Mouse (Mus musculus) hindbrain, embryonic 10.5 days (tissue): Measurements from ENCODE around the gene Fbxl22. TPM values are rescaled to one million over a fixed set of nuclear protein-coding genes. Genes with fewer than 3 reads are reported as not detected.

Experiments
- DNase-seq: peaks from one replicate; pipeline ENCODE4 v3.0.0-alpha.2; 2017; ENCODE audit warnings: low spot score
- H3K27ac ChIP-seq: fragments of 300-500 bp; sonication (generic); 2 replicates; pipeline ENCODE4 v1.5.1; 2016; ENCODE audit warnings: mild to moderate bottlenecking, moderate library complexity
- H3K27me3 ChIP-seq: fragments of 300-500 bp; sonication (generic); 2 replicates; pipeline ENCODE4 v1.6.1; 2016; ENCODE audit warnings: mild to moderate bottlenecking; ENCODE audit not compliant: poor library complexity, insufficient read depth, severe bottlenecking
- H3K36me3 ChIP-seq: fragments of 300-500 bp; sonication (generic); 2 replicates; pipeline ENCODE4 v1.6.1; 2016; ENCODE audit warnings: mild to moderate bottlenecking, moderate library complexity
- H3K4me1 ChIP-seq: fragments of 300-500 bp; sonication (generic); replicated peaks from 2 replicates; pipeline ENCODE4 v1.6.1; 2016; ENCODE audit warnings: mild to moderate bottlenecking
- H3K4me3 ChIP-seq: fragments of 300-500 bp; sonication (generic); 2 replicates; pipeline ENCODE4 v1.5.1; 2016; ENCODE audit warnings: mild to moderate bottlenecking, moderate library complexity
- H3K9me3 ChIP-seq: fragments of 300-500 bp; sonication (generic); 2 replicates; pipeline ENCODE4 v1.6.1; 2016; ENCODE audit warnings: mild to moderate bottlenecking, moderate library complexity
- WGBS: fragments of 180-500 bp; shearing (Covaris S2); methylation state at CpG from one replicate; pipeline ENCODE4 v1.1.7; 2016; 5-methylcytosine and 5-hydroxymethylcytosine counted together
- polyA plus RNA-seq: library from polyadenylated mRNA; unstranded; fragments of >200 nt; fragmentation: Nextera tagmentation; extraction: Ambion mirVana; gene quantifications from 2 replicates; pipeline ENCODE4 v1.2.1, GENCODE M21; 2016

Fbxl22 gene
- polyA plus RNA-seq, 1 experiment from 2014 or later, result 1.5 TPM

DNA sequence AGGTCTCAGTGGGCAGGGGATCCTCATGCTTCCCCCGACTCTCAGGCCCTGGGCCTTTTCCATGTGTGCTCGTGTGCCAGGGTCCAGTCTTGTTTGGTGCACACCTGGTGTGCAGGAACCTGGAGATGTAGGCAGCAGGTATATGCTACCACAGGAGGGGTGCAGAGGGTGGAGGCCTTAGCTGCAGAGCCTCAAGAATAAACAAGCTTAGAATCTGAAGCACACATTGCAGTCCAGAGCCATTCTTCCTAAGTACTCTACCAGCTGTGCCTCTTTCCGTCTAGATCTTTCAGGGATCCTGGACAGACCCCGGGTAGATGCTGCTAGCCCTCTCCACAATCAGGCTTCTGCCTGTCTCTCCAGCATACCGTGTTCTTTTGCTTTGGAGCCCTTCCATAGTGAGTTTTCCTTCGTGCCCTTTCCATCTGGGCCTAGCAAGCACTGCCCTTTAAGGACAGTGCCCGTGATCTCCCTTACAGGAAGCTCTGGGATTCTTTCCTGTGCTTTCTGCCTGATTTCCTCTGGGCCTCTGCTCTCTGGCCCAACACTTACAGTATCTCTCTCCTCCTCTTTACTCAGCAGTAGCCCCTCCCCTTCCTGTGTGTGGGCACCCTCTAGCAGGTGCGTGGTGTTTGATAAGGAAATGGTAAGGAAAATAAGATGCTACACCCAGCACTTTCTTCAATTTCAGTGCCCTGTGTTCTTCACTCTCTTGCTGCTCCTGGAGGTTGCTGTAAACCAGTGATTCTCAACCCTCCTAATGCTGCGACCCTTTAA lies 9.1 kb downstream of the Fbxl22 start:
- H3K36me3 ChIP-seq, result peaks cover 92% of the 10 kb centered on the region
- H3K4me3 ChIP-seq, result 0 out of 2 replicates have a peak overlapping the region, but pooled peaks have one; percentile 2
- 75% methylated on average over 9 of the region's 9 CpGs for WGBS
- H3K27me3 ChIP-seq, result no peaks in the 10 kb centered on the region
- no peak for DNase-seq
- peak overlapping the region; percentile 84 for H3K27ac ChIP-seq
- peaks cover 48% of the 10 kb centered on the region for H3K4me1 ChIP-seq
- no peaks in the 10 kb centered on the region for H3K9me3 ChIP-seq

DNA sequence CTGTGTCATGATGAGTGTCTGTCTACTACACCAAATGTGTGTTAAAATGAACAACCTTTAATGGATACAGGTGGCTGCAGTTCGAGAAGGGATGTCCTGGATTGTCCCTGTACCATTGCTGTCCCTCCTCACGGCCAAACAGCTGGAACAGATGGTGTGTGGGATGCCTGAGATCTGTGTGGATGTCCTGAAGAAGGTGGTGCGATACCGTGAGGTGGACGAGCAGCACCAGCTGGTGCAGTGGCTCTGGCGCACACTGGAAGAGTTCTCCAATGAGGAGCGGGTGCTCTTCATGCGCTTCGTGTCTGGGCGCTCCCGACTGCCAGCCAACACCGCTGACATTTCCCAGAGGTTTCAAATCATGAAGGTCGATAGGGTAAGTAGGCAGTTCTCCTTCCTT lies 9.9 kb downstream of the Fbxl22 start:
- Histone ChIP-seq H3K4me1 (peaks cover 45% of the 10 kb centered on the region), H3K27ac (peak overlapping the region; percentile 84; the same call in 1 of the 2 replicates), H3K9me3 (no peaks in the 10 kb centered on the region), H3K27me3 (no peaks in the 10 kb centered on the region), H3K4me3 (no peak overlapping the region), H3K36me3 (peaks cover 91% of the 10 kb centered on the region)
- WGBS, result 92% methylated on average over 13 of the region's 13 CpGs
- DNase-seq, result no peak

DNA sequence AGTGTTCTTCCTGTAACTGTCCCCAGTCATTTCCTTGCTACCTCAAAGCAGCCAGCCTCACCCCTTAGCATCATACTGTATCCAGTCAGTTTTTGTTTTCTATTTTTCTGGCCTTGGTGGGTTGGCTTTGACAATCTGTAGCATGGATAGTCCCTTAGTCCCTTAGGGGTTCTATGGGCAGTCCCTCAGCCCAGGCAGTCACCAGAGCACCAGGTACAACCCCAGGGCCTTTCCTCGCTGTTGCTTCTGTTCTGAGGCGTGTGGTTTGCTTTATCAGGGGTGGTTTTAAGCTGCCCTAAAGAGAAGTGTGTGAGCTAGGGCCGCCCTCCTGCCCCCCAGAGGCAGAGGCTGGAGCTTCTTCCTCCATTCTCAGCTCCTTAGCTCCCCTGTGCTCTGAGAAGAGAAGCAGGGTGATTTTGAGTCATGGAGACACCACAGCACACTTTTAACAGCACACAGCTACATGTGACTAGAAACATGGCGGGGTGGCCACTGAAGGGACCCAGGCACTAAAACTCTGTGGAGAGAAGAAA lies 10.4 kb downstream of the Fbxl22 start:
- H3K27me3 ChIP-seq, result no peaks in the 10 kb centered on the region
- peaks cover 45% of the 10 kb centered on the region for H3K4me1 ChIP-seq
- H3K9me3 ChIP-seq, result no peaks in the 10 kb centered on the region
- WGBS, result 87% methylated on average over 4 of the region's 4 CpGs
- no peak overlapping the region for H3K4me3 ChIP-seq
- peaks cover 91% of the 10 kb centered on the region for H3K36me3 ChIP-seq
- DNase-seq, result no peak
- peak overlapping the region; percentile 84 for H3K27ac ChIP-seq

DNA sequence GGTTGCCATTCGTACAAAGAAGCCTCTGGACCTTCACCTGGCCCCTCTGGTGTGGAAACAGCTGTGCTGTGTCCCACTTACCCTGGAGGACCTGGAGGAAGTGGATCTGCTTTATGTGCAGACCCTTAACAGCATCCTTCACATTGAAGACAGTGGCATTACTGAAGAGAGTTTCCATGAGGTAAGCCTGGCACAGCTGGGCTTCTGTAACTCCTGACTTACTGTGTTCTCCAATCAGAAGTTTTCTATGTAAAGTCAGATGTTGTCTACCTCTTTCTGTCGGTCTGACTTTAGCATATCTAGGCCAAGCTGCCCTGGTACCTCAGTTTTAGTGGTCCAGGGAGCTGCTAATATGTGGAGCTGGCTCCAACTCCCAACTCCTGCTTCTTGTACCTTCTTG lies 13.1 kb downstream of the Fbxl22 start:
- Histone ChIP-seq H3K9me3 (no peaks in the 10 kb centered on the region), H3K36me3 (peaks cover 93% of the 10 kb centered on the region), H3K27ac (no peak overlapping the region), H3K4me3 (no peak overlapping the region), H3K27me3 (no peaks in the 10 kb centered on the region), H3K4me1 (peaks cover 27% of the 10 kb centered on the region)
- 86% methylated on average over 2 of the region's 2 CpGs for WGBS
- no peak for DNase-seq

DNA sequence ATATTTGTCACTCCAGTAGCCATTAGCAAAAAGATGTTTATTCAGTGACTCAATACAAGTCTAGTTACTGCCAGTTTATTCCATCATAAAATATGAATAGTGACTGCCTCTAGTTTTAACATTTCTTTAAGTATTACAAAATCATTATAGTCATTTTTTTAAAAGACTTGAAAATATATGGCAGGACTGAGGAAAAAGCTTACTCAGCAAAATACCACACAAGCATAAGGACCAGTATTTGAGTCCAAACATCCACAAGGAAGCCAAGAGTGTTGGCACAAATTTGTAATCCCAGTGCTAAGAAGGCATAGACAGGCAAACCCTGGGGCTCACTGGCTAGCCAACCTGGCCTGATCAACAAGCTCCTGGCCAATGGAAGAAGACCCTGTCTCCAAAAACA lies 20.4 kb downstream of the Fbxl22 start:
- no peak for DNase-seq
- Histone ChIP-seq H3K27me3 (no peaks in the 10 kb centered on the region), H3K4me1 (no peaks in the 10 kb centered on the region), H3K4me3 (no peak overlapping the region), H3K36me3 (peaks cover 99% of the 10 kb centered on the region), H3K9me3 (no peaks in the 10 kb centered on the region), H3K27ac (no peak overlapping the region)

DNA sequence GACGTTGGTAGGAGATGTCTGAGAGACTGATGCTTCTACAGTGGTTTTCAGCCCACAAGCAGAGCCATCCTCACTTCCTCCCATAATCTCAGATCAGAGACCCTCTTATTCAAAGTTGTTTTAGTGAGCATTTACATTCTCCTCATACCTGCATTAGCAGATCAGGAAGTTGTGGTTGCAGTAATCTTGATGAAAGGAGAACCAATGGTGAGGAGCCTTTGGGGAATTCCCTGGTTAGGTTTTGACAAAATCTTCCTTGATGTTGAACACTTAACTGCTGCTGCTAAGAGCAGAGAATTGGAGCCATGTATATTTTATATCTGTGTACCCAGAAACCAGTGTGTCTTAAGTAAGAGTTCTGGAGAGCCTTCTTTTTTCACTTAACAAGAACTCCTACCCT lies 22.0 kb downstream of the Fbxl22 start:
- H3K27me3 ChIP-seq, result no peaks in the 10 kb centered on the region
- no peaks in the 10 kb centered on the region for H3K4me1 ChIP-seq
- DNase-seq, result no peak
- no peak overlapping the region for H3K4me3 ChIP-seq
- H3K27ac ChIP-seq, result no peak overlapping the region
- 80% methylated on average over 1 of the region's 1 CpGs for WGBS
- H3K9me3 ChIP-seq, result no peaks in the 10 kb centered on the region
- peaks cover 99% of the 10 kb centered on the region for H3K36me3 ChIP-seq

DNA sequence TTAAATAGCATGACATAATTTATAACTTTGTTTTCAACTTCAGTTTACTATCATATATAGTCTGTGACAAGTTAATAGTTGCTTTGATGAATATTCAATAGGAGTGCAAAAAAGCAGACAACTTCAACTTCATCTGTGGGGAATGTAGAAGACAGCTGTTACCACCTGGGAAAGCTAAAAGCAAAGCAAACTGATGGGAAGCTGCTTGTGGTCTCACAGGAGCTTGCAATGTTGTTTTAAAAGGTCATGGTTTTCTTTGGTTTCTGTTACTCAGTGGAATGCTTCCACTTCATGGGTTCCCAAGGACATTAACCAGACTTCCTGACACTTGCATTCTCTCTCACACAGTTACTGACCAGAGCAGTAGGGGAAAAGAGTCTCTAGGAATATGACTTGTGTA lies 25.6 kb downstream of the Fbxl22 start:
- Histone ChIP-seq H3K9me3 (no peaks in the 10 kb centered on the region), H3K4me3 (no peak overlapping the region), H3K36me3 (peaks cover 99% of the 10 kb centered on the region), H3K4me1 (no peaks in the 10 kb centered on the region), H3K27ac (no peak overlapping the region), H3K27me3 (no peaks in the 10 kb centered on the region)
- DNase-seq, result no peak

DNA sequence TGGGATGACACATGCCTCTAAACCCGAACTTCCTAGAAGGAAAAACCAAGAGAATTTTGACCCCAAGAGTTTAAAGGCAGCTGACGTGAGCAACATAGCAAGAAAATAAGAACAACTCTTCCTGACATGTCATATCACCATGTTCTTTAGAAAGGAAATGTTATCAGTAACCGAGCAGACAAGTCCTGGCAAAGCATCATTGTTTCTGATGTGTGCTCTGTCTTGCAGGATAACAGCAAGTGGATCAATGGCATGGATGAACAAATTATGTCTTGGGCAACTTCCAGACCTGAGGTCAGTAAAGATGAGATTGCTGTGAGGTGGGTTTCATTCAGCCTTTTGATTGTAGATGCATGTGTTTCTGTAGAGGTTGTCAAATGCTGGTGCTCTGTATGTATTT lies 31.0 kb downstream of the Fbxl22 start:
- no peak for DNase-seq
- H3K27ac ChIP-seq, result no peak overlapping the region
- peaks cover 91% of the 10 kb centered on the region for H3K36me3 ChIP-seq
- H3K27me3 ChIP-seq, result no peaks in the 10 kb centered on the region
- no peaks in the 10 kb centered on the region for H3K4me1 ChIP-seq
- H3K9me3 ChIP-seq, result no peaks in the 10 kb centered on the region
- H3K4me3 ChIP-seq, result no peak overlapping the region
- 94% methylated on average over 3 of the region's 3 CpGs for WGBS

DNA sequence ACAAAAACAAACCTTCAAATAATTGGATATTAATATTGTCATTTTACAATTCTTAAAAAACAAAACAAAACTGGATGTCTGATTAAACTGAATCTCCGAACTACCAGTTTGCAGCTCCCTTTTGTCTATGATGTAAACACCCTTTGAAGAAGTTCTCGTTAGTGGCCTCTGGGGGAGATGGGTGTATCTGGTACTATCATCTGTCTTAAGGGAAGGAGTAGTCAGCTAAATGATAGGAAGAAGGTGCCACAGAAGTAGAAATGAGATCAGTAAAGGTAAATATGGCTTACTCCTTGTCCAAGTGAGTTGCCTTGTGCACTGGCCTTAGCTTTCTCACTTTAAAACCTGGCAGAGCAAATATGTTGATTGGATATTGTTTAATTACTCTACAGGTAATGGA lies 36.6 kb downstream of the Fbxl22 start:
- Histone ChIP-seq H3K4me1 (no peaks in the 10 kb centered on the region), H3K4me3 (no peak overlapping the region), H3K36me3 (peaks cover 88% of the 10 kb centered on the region), H3K27me3 (no peaks in the 10 kb centered on the region), H3K27ac (no peak overlapping the region), H3K9me3 (no peaks in the 10 kb centered on the region)
- no peak for DNase-seq
- 90% methylated on average over 2 of the region's 2 CpGs for WGBS

DNA sequence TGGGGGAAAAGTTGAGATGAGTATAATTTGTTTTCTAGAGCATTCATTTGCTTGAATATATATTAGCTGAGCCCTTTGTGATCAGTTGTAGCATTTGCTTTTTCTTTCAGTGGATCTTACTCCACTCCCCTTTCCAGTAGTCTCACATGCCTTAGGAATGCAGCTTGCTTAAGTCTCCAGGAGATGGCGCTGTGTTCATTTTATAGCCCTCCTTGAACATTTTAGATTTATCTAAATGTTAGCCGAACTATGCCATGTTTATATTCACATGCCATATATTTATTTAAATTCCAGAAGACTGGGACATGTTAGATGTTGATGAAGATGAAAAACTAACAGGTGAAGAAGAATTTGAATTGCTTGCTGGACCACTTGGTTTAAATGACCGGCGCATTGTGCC lies 49.3 kb downstream of the Fbxl22 start:
- H3K4me1 ChIP-seq, result no peaks in the 10 kb centered on the region
- no peak overlapping the region for H3K27ac ChIP-seq
- no peak for DNase-seq
- no peak overlapping the region for H3K4me3 ChIP-seq
- H3K9me3 ChIP-seq, result no peaks in the 10 kb centered on the region
- H3K27me3 ChIP-seq, result no peaks in the 10 kb centered on the region
- H3K36me3 ChIP-seq, result peaks cover 74% of the 10 kb centered on the region
- 65% methylated on average over 4 of the region's 4 CpGs for WGBS

Other genes starting within 250 kb of the Fbxl22 start
- gene Herc1, start 164.1 kb downstream of the Fbxl22 start, polyA plus RNA-seq, result 28.9 and 30.5 TPM in 2 replicates
- 84.2 and 97.7 TPM in 2 replicates for gene Usp3, start 78.5 kb upstream of the Fbxl22 start, polyA plus RNA-seq
- 0.88 and 1.7 TPM in 2 replicates for gene Car12, start 199.1 kb upstream of the Fbxl22 start, polyA plus RNA-seq